Mouse (Mus musculus) neural tube, embryonic 15.5 days (tissue): ENCODE measurements around the gene Nkap. TPM values are rescaled to one million over a fixed set of nuclear protein-coding genes. Genes with fewer than 3 reads are reported as not detected.
A peak's percentile ranks its signal among the peaks of the same experiment; 100 is the strongest.
"Not testable (repeated sequence)": the region's sequence is repeated elsewhere in the genome, so short reads cannot be mapped to it uniquely, and the experiment has no call there.

Source experiments
- ATAC-seq: fragments of 200-750 bp; cut with Nextera tagmentation; 2 replicates; pipeline ENCODE4 v1.8.0; 2017; ENCODE audit warnings: mild to moderate bottlenecking, moderate TSS enrichment, moderate library complexity; ENCODE audit not compliant: low FRiP score
- H3K27ac ChIP-seq: fragments of 300-500 bp; sonication (generic); replicated peaks from 2 replicates; pipeline ENCODE4 v1.5.1; 2015; ENCODE audit warnings: mild to moderate bottlenecking, inconsistent platforms
- H3K27me3 ChIP-seq: fragments of 300-500 bp; sonication (generic); replicated peaks from 2 replicates; pipeline ENCODE4 v1.6.1; 2015; ENCODE audit warnings: inconsistent platforms
- H3K36me3 ChIP-seq: fragments of 300-500 bp; sonication (generic); 2 replicates; pipeline ENCODE4 v1.6.1; 2015; ENCODE audit warnings: inconsistent platforms
- H3K4me1 ChIP-seq: fragments of 300-500 bp; sonication (generic); 2 replicates; pipeline ENCODE4 v1.6.1; 2015; ENCODE audit warnings: inconsistent platforms
- H3K4me2 ChIP-seq: fragments of 300-500 bp; sonication (generic); 2 replicates; pipeline ENCODE4 v1.6.1; 2015; ENCODE audit warnings: inconsistent platforms, mild to moderate bottlenecking, moderate library complexity
- H3K4me3 ChIP-seq: fragments of 300-500 bp; sonication (generic); replicated peaks from 2 replicates; pipeline ENCODE4 v1.5.1; 2015; ENCODE audit warnings: mild to moderate bottlenecking, inconsistent platforms
- H3K9ac ChIP-seq: fragments of 300-500 bp; sonication (generic); replicated peaks from 2 replicates; pipeline ENCODE4 v1.6.1; 2015; ENCODE audit warnings: mild to moderate bottlenecking, inconsistent platforms
- H3K9me3 ChIP-seq: fragments of 300-500 bp; sonication (generic); replicated peaks from 2 replicates; pipeline ENCODE4 v1.6.1; 2016; ENCODE audit warnings: inconsistent platforms
- WGBS: fragments of 180-500 bp; shearing (Covaris S2); methylation state at CpG from one replicate; pipeline ENCODE4 v1.1.7; 2015; ENCODE audit warnings: mixed read lengths; 5-methylcytosine and 5-hydroxymethylcytosine counted together
- polyA plus RNA-seq: library from polyadenylated mRNA; unstranded; fragments of >200 nt; fragmentation: Nextera tagmentation; extraction: Ambion mirVana; gene quantifications from 2 replicates; pipeline ENCODE4 v1.2.1, GENCODE M21; 2015

Gene Nkap
- polyA plus RNA-seq, 1 experiment from 2014 or later = 22.2 TPM

DNA sequence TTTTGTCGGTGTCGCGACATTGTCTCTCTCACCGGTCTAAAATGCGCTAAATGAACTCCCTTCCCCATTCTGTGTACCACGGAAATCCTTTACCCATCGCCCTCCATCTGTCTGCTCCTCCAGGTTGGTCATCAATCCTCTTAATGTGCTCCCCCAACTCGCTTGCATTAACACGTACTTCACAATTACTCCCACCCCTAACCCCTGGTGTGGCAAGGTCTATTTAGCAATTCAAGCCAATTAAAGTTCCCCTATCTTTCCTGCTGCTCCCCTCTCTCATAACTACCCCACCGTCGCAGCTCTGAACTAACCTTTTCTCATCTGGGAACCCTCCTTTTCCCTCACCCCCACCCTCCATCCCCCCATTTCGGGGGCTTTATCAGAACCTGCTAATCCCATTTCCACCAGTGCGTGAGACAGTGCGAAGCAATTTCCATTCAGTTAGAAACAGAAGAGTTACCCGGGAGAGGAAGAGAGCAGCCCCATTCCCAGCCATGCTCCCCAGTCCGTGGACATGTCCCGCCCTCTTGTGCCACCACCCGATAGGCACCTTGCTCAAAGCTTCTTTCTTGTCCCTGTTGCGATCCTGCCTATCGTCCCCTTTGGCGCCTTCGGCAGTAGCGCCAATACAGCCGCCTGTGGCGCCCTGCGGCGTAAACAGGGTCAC lies 16.9 kb upstream of the Nkap start:
- Histone ChIP-seq H3K27ac (peak overlapping the region; percentile 89), H3K36me3 (no peaks in the 10 kb centered on the region), H3K4me1 (no peaks in the 10 kb centered on the region), H3K4me2 (peak overlapping the region; percentile 60), H3K27me3 (no peaks in the 10 kb centered on the region), H3K9me3 (no peaks in the 10 kb centered on the region), H3K4me3 (peak overlapping the region; percentile 57), H3K9ac (peak overlapping the region; percentile 60)
- ATAC-seq = peak; percentile 84
- WGBS = 13% methylated on average over 27 of the region's 27 CpGs

DNA sequence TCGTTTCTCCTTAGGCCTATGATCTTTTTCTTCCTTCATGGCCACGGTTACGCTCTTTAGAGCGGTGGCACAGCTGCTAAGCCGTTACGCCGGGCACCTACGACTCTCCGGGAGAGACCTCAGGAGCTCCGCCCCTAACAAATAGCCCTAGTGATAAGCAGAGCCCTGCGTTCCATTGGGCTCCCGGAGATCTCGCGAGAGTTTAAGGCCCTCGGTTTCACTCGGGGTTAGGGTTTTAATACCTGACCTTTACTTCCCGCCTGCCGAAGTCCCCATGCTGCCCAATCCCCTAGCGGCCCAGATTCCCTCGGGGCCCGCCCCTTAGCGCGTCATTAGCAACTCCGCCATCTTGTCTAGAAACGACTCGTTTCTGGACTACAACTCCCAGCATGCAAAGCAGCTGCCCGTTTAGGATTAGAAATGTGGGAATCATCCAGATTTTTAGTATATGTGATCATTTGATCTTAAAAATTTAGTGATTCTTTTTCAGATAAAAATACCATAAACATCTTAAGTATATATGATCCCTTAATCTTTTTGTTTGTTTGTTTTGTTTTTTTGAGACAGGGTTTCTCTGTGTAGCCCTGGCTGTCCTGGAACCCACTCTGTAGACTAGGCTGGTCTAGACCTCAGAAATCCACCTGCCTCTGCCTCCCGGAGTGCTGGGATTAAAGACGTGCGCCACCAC lies 16.3 kb upstream of the Nkap start, which contains the start of gene Upf3b:
Gene Upf3b, minus strand, starts transcription at position 130 of the 688 bp plus-strand sequence.
- WGBS = 23% methylated on average over 30 of the region's 30 CpGs
- Histone ChIP-seq H3K9me3 (no peaks in the 10 kb centered on the region), H3K36me3 (no peaks in the 10 kb centered on the region)

GRCm38 (mm10) chrX:37110881-37111193 lies 15.8 kb upstream of the Nkap start:
- Histone ChIP-seq H3K27me3 (no peaks in the 10 kb centered on the region), H3K36me3 (no peaks in the 10 kb centered on the region), H3K4me2 (peak overlapping the region; percentile 60), H3K4me1 (no peaks in the 10 kb centered on the region), H3K27ac (no peak overlapping the region), H3K9me3 (no peaks in the 10 kb centered on the region), H3K4me3 (peak overlapping the region; percentile 57), H3K9ac (no peak overlapping the region)
- 78% methylated on average over 4 of the region's 4 CpGs for WGBS
- ATAC-seq = no peak

More for the DNA sequence above, 16.3 kb upstream of the Nkap start, which contains the start of gene Upf3b:
- H3K27me3 ChIP-seq = no peaks in the 10 kb centered on the region
- H3K9ac ChIP-seq = peak within 1 kb of the TSS; percentile 60
- peak within 1 kb of the TSS; percentile 89 for H3K27ac ChIP-seq
- peak; percentile 97 for ATAC-seq
- H3K4me2 ChIP-seq = peak within 1 kb of the TSS; percentile 60
- peak within 1 kb of the TSS; percentile 57 for H3K4me3 ChIP-seq
- H3K4me1 ChIP-seq = no peaks in the 10 kb centered on the region

- 60% methylated on average over 1 of the region's 5 CpGs for WGBS
- no peak overlapping the region for H3K27ac ChIP-seq
- H3K27me3 ChIP-seq = no peaks in the 10 kb centered on the region
- H3K4me1 ChIP-seq = no peaks in the 10 kb centered on the region
- H3K36me3 ChIP-seq = no peaks in the 10 kb centered on the region
- no peak overlapping the region for H3K4me3 ChIP-seq
- ATAC-seq = no peak
- H3K9me3 ChIP-seq = no peaks in the 10 kb centered on the region
- H3K9ac ChIP-seq = no peak overlapping the region
- H3K4me2 ChIP-seq = no peak overlapping the region
Measured at GRCm38 (mm10) chrX:37117085-37117484, 9.5 kb upstream of the Nkap start.

GRCm38 (mm10) chrX:37119585-37119984 lies 7.0 kb upstream of the Nkap start:
- Histone ChIP-seq H3K27ac (no peak overlapping the region), H3K9me3 (no peaks in the 10 kb centered on the region), H3K4me2 (no peak overlapping the region), H3K4me3 (no peak overlapping the region), H3K36me3 (no peaks in the 10 kb centered on the region), H3K4me1 (no peaks in the 10 kb centered on the region), H3K27me3 (no peaks in the 10 kb centered on the region), H3K9ac (no peak overlapping the region)
- 65% methylated on average over 3 of the region's 3 CpGs for WGBS
- no peak for ATAC-seq

- Histone ChIP-seq H3K4me1 (no peaks in the 10 kb centered on the region), H3K9me3 (no peaks in the 10 kb centered on the region)
- 74% methylated on average over 5 of the region's 5 CpGs for WGBS
Measured at GRCm38 (mm10) chrX:37120212-37120611, 6.4 kb upstream of the Nkap start.

GRCm38 (mm10) chrX:37125511-37125910 lies 1.1 kb upstream of the Nkap start:
- H3K4me1 ChIP-seq = peaks cover 13% of the 10 kb centered on the region
- H3K9me3 ChIP-seq = no peaks in the 10 kb centered on the region
- no peak overlapping the region for H3K27ac ChIP-seq
- H3K27me3 ChIP-seq = no peaks in the 10 kb centered on the region
- no peak overlapping the region for H3K9ac ChIP-seq
- no peak overlapping the region for H3K4me3 ChIP-seq
- H3K36me3 ChIP-seq = no peaks in the 10 kb centered on the region
- 95% methylated on average over 7 of the region's 7 CpGs for WGBS
- ATAC-seq = no peak
- no peak overlapping the region for H3K4me2 ChIP-seq

More at GRCm38 (mm10) chrX:37120212-37120611, 6.4 kb upstream of the Nkap start:
- Histone ChIP-seq H3K36me3 (no peaks in the 10 kb centered on the region), H3K4me3 (no peak overlapping the region), H3K27ac (no peak overlapping the region), H3K27me3 (no peaks in the 10 kb centered on the region), H3K4me2 (no peak overlapping the region), H3K9ac (no peak overlapping the region)
- no peak for ATAC-seq

DNA sequence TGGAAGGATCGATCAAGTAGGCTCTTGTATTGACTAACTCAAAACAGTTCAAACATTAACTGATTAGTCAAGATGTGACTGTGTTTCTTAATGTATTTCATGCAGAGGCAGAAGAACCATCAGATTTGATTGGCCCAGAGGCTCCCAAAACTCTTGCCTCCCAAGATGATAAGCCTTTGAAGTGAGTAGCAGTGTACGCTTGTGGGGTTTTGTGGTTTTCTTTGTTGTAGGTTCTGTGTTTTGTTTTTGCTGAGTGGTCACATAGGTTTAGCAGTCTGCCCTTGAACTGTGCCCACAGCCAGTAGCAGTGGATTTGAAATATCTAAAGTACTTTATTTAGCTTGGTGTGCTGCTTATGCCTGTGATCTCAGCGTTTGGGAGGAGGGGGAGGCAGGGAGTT lies 15.1 kb downstream of the Nkap start:
- Histone ChIP-seq H3K36me3 (peaks cover 8% of the 10 kb centered on the region; the same call in 1 of the 2 replicates), H3K27ac (no peak overlapping the region), H3K27me3 (no peaks in the 10 kb centered on the region), H3K9me3 (no peaks in the 10 kb centered on the region), H3K4me2 (no peak overlapping the region), H3K4me1 (no peaks in the 10 kb centered on the region), H3K4me3 (no peak overlapping the region), H3K9ac (no peak overlapping the region)
- 95% methylated on average over 3 of the region's 3 CpGs for WGBS
- no peak for ATAC-seq

- H3K4me1 ChIP-seq, H3K9me3 ChIP-seq, H3K4me3 ChIP-seq, H3K27ac ChIP-seq, ATAC-seq, H3K9ac ChIP-seq, H3K4me2 ChIP-seq, H3K27me3 ChIP-seq: not testable (repeated sequence)
- peaks cover 16% of the 10 kb centered on the region; the same call in 1 of the 2 replicates for H3K36me3 ChIP-seq
- 62% methylated on average over 2 of the region's 4 CpGs for WGBS
Measured at GRCm38 (mm10) chrX:37144498-37144897, 17.9 kb downstream of the Nkap start.

- H3K9me3 ChIP-seq = no peaks in the 10 kb centered on the region
Measured at GRCm38 (mm10) chrX:37144954-37145353, 18.4 kb downstream of the Nkap start.

DNA sequence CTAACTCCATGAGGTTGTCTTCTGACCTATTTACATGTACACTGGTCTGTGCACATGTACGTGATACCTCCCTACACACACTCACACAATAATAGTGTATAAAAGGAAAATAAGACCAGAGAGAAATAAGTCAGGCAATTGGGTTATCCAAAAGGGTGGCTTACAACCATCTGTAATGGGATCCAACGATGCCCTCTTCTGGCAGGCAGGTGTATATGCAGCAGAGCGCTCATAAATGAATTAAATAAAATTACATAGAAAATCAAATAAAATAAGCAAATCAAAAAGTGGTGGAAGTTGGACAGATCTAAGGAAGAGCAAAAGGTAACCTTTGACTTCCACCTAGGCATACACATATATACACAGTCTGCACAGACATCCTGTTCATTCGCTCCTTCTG lies 31.2 kb downstream of the Nkap start:
- Histone ChIP-seq H3K4me2 (no peak overlapping the region), H3K36me3 (no peaks in the 10 kb centered on the region), H3K9ac (no peak overlapping the region), H3K4me3 (no peak overlapping the region), H3K27ac (no peak overlapping the region), H3K4me1 (no peaks in the 10 kb centered on the region), H3K9me3 (no peaks in the 10 kb centered on the region), H3K27me3 (no peaks in the 10 kb centered on the region)
- ATAC-seq = no peak
- 67% methylated on average over 4 of the region's 4 CpGs for WGBS

More at GRCm38 (mm10) chrX:37144954-37145353, 18.4 kb downstream of the Nkap start:
- no peak for ATAC-seq
- Histone ChIP-seq H3K27ac (no peak overlapping the region), H3K27me3 (no peaks in the 10 kb centered on the region), H3K4me2 (no peak overlapping the region), H3K9ac (no peak overlapping the region), H3K4me3 (no peak overlapping the region), H3K36me3 (peaks cover 16% of the 10 kb centered on the region; the same call in 1 of the 2 replicates), H3K4me1 (no peaks in the 10 kb centered on the region)
- WGBS = 96% methylated on average over 2 of the region's 2 CpGs

DNA sequence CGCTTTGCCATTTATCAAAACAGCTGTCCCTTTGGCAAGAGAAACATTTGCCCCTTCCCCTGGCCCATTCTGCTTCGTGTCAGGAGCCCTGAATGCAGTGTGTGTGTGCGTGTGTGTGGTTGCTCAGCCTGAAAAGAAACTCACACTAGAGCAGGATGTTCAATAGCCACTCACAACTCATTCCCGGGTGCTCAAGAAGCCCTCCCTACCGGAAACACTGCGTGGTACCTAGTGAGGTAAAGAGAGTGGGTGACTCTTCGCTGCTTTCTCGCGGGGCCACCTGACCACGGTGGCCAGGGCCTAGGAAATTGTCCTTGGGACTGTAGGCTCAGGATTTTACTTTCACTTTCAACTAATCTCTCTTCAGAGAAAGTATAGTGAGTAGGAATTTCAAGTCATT lies 34.6 kb downstream of the Nkap start:
- H3K36me3 ChIP-seq = no peaks in the 10 kb centered on the region
- H3K9me3 ChIP-seq = no peaks in the 10 kb centered on the region
- ATAC-seq = no peak
- no peaks in the 10 kb centered on the region for H3K27me3 ChIP-seq
- H3K4me3 ChIP-seq = no peak overlapping the region
- H3K4me2 ChIP-seq = no peak overlapping the region
- no peak overlapping the region for H3K27ac ChIP-seq
- 75% methylated on average over 10 of the region's 10 CpGs for WGBS
- H3K4me1 ChIP-seq = no peaks in the 10 kb centered on the region
- H3K9ac ChIP-seq = no peak overlapping the region
